Mouse (Mus musculus) liver, adult 2 months (tissue): Measurements from ENCODE around the gene Pde2a.

ENCODE experiments used
- CTCF ChIP-seq: fragments of 200-500 bp; IDR thresholded peaks from 2 replicates; pipeline ENCODE4 v1.5.1; 2011; ENCODE audit warnings: low read depth, low read length, control low read depth
- POLR2A ChIP-seq: fragments of 200-500 bp; IDR thresholded peaks from 2 replicates; pipeline ENCODE4 v1.6.1; 2011; ENCODE audit warnings: low read length, control low read depth; ENCODE audit not compliant: insufficient read depth; ENCODE audit errors: extremely low read depth

GRCm38 (mm10) chr7:101499701-101500100 is 78.2 kb downstream of the Pde2a start:
- no peak for TF ChIP-seq CTCF
- no peak for TF ChIP-seq POLR2A
